Mouse (Mus musculus) CH12.LX (cell line): ENCODE measurements around the gene Ppp1r7. TPM values are rescaled to one million over a fixed set of nuclear protein-coding genes. Genes with fewer than 3 reads are reported as not detected.

Experiments used
- DNase-seq: peaks from one replicate; pipeline ENCODE4 v3.0.0-alpha.2; 2013; ENCODE audit errors: extremely low read depth
- H3K27ac ChIP-seq: 2 replicates; pipeline ENCODE4 v1.5.1; 2012; ENCODE audit warnings: low read depth, mild to moderate bottlenecking, control low read depth, moderate library complexity; ENCODE audit not compliant: insufficient read depth
- H3K27me3 ChIP-seq: replicated peaks from 2 replicates; pipeline ENCODE3; 2012; ENCODE audit warnings: inconsistent platforms
- H3K36me3 ChIP-seq, 2 experiments: replicated peaks in 1 of 2; 2 replicates each; pipeline versions ENCODE3 to v1.6.1; 2012; ENCODE audit warnings: inconsistent platforms in 1 of 2, low read length in 1 of 2, mild to moderate bottlenecking in 1 of 2, mixed read lengths in 1 of 2, moderate library complexity in 1 of 2; ENCODE audit not compliant: control insufficient read depth in 1 of 2, insufficient read depth in 1 of 2
- H3K4me1 ChIP-seq, 2 experiments: 2 replicates each; pipeline ENCODE4 v1.6.1; 2012; ENCODE audit warnings: inconsistent platforms in 1 of 2, moderate library complexity in 1 of 2; ENCODE audit not compliant: insufficient read depth in 2 of 2, control insufficient read depth in 1 of 2
- H3K4me2 ChIP-seq: 2 replicates; pipeline ENCODE4 v1.6.1; 2012; ENCODE audit warnings: low read depth, mild to moderate bottlenecking, control low read depth; ENCODE audit not compliant: poor library complexity, insufficient read depth, severe bottlenecking
- H3K4me3 ChIP-seq, 3 experiments: fragments of 150-350 bp in 1 of 3; sonication (generic) in 1 of 3; replicated peaks in 1 of 3; 2 replicates each; pipeline versions ENCODE3 to v1.5.1; 2011 to 2012; ENCODE audit warnings: low read depth in 2 of 3, low read length in 2 of 3, mild to moderate bottlenecking in 2 of 3, moderate library complexity in 2 of 3, control low read depth in 1 of 3, improper control_type of control experiment in 1 of 3, inconsistent platforms in 1 of 3, mixed read lengths in 1 of 3; ENCODE audit not compliant: poor library complexity in 1 of 3
- H3K79me2 ChIP-seq: replicated peaks from 2 replicates; pipeline ENCODE4 v1.6.1; 2012; ENCODE audit warnings: mild to moderate bottlenecking, moderate library complexity; ENCODE audit not compliant: control insufficient read depth, poor library complexity, insufficient read depth, severe bottlenecking; ENCODE audit errors: extremely low read depth
- H3K9ac ChIP-seq: 2 replicates; pipeline ENCODE4 v1.6.1; 2012; ENCODE audit warnings: low read depth, mild to moderate bottlenecking, control low read depth, moderate library complexity; ENCODE audit not compliant: insufficient read depth
- H3K9me3 ChIP-seq: replicated peaks from 2 replicates; pipeline ENCODE3; 2012; ENCODE audit warnings: low read length, inconsistent platforms, mixed read lengths
- BHLHE40 ChIP-seq: IDR thresholded peaks from 2 replicates; pipeline ENCODE4 v1.6.1; 2011; ENCODE audit warnings: mild to moderate bottlenecking, low read depth, low read length, improper control_type of control experiment
- ELF1 ChIP-seq: IDR thresholded peaks from 2 replicates; pipeline ENCODE4 v1.6.1; 2014; ENCODE audit warnings: low read depth, mild to moderate bottlenecking, inconsistent platforms, low read length, improper control_type of control experiment
- EP300 ChIP-seq: IDR thresholded peaks from 2 replicates; pipeline ENCODE4 v1.6.1; 2011; ENCODE audit warnings: low read length, improper control_type of control experiment
- HCFC1 ChIP-seq: IDR thresholded peaks from 2 replicates; pipeline ENCODE4 v1.6.1; 2012; ENCODE audit warnings: low read depth, mild to moderate bottlenecking, inconsistent platforms, low read length, improper control_type of control experiment
- IRF4 ChIP-seq: IDR thresholded peaks from 2 replicates; pipeline ENCODE4 v1.6.1; 2014; ENCODE audit warnings: low read depth, mild to moderate bottlenecking, inconsistent platforms, low read length, improper control_type of control experiment
- JUN ChIP-seq: IDR thresholded peaks from 2 replicates; pipeline ENCODE4 v1.6.1; 2011; ENCODE audit warnings: low read depth, mild to moderate bottlenecking, low read length, improper control_type of control experiment, moderate library complexity; ENCODE audit not compliant: insufficient read depth
- JUND ChIP-seq: conservative IDR thresholded peaks from 2 replicates; pipeline ENCODE4 v1.6.1; 2011; ENCODE audit warnings: low read depth, low read length, improper control_type of control experiment
- KAT2A ChIP-seq: IDR thresholded peaks from 2 replicates; pipeline ENCODE4 v1.6.1; 2012; ENCODE audit warnings: low read length, improper control_type of control experiment, inconsistent platforms; ENCODE audit not compliant: insufficient replicate concordance
- MAX ChIP-seq: IDR thresholded peaks from 2 replicates; pipeline ENCODE4 v1.6.1; 2011; ENCODE audit warnings: low read length, improper control_type of control experiment
- MXI1 ChIP-seq: IDR thresholded peaks from 2 replicates; pipeline ENCODE4 v1.6.1; 2011; ENCODE audit warnings: mild to moderate bottlenecking, low read depth, low read length, improper control_type of control experiment
- MYC ChIP-seq: IDR thresholded peaks from 2 replicates; pipeline ENCODE4 v1.6.1; 2011; ENCODE audit warnings: low read depth, mild to moderate bottlenecking, improper control_type of control experiment, low read length
- NELFE ChIP-seq: IDR thresholded peaks from 2 replicates; pipeline ENCODE4 v1.6.1; 2011; ENCODE audit warnings: low read depth, low read length, improper control_type of control experiment
- NRF1 ChIP-seq: IDR thresholded peaks from 2 replicates; pipeline ENCODE4 v1.6.1; 2014; ENCODE audit warnings: low read depth, mild to moderate bottlenecking, inconsistent platforms, low read length, improper control_type of control experiment, moderate library complexity
- PAX5 ChIP-seq: IDR thresholded peaks from 2 replicates; pipeline ENCODE4 v1.6.1; 2012; ENCODE audit warnings: low read length, inconsistent platforms, mixed read lengths
- POLR2A ChIP-seq: IDR thresholded peaks from 2 replicates; pipeline ENCODE4 v1.6.1; 2011; ENCODE audit warnings: low read depth, mild to moderate bottlenecking, improper control_type of control experiment, low read length
- POLR2AphosphoS2 ChIP-seq: IDR thresholded peaks from 2 replicates; pipeline ENCODE4 v1.6.1; 2011; ENCODE audit warnings: low read depth, low read length, improper control_type of control experiment
- SIN3A ChIP-seq: IDR thresholded peaks from 2 replicates; pipeline ENCODE4 v1.6.1; 2012; ENCODE audit warnings: low read length, improper control_type of control experiment, inconsistent platforms
- SMC3 ChIP-seq: IDR thresholded peaks from 2 replicates; pipeline ENCODE4 v1.6.1; 2011; ENCODE audit warnings: low read depth, low read length, improper control_type of control experiment
- TBP ChIP-seq: conservative IDR thresholded peaks from 2 replicates; pipeline ENCODE4 v1.6.1; 2011; ENCODE audit warnings: low read depth, low read length, improper control_type of control experiment
- TCF12 ChIP-seq: IDR thresholded peaks from 2 replicates; pipeline ENCODE4 v1.6.1; 2014; ENCODE audit warnings: low read depth, mild to moderate bottlenecking, inconsistent platforms, low read length, improper control_type of control experiment
- UBTF ChIP-seq: IDR thresholded peaks from 2 replicates; pipeline ENCODE4 v1.6.1; 2012; ENCODE audit warnings: low read depth, mild to moderate bottlenecking, inconsistent platforms, low read length, improper control_type of control experiment, moderate library complexity
- ZC3H11A ChIP-seq: IDR thresholded peaks from 2 replicates; pipeline ENCODE4 v1.6.1; 2012; ENCODE audit warnings: low read depth, mild to moderate bottlenecking, inconsistent platforms, low read length, improper control_type of control experiment
- ZKSCAN1 ChIP-seq: IDR thresholded peaks from 2 replicates; pipeline ENCODE4 v1.6.1; 2012; ENCODE audit warnings: low read depth, inconsistent platforms, low read length, improper control_type of control experiment, borderline replicate concordance
- ZNF384 ChIP-seq: IDR thresholded peaks from 2 replicates; pipeline ENCODE4 v1.6.1; 2012; ENCODE audit warnings: low read depth, low read length, improper control_type of control experiment, inconsistent platforms
- dilution Hi-C: fragments of 300-500 bp; cut with MboI; formaldehyde crosslinking; loops from 2 replicates; pipeline ENCODE4 v1.14.3; 2020; ENCODE audit warnings: low sequenced_read_pairs; ENCODE audit not compliant: extremely low pct_unique_long_range_greater_than_20kb, extremely low pct_ligation_motif_present
- in situ Hi-C: fragments of 300-500 bp; cut with MboI; formaldehyde crosslinking; loops from 3 replicates; pipeline ENCODE4 v1.14.3; 2019; ENCODE audit warnings: low sequenced_read_pairs, low pct_ligation_motif_present, low pct_unique_long_range_greater_than_20kb, mixed read lengths
- polyA plus RNA-seq: library from polyadenylated mRNA; unstranded; fragments of >175 nt; gene quantifications from 2 replicates; pipeline ENCODE4 v1.2.1, GENCODE M21; 2012; ENCODE audit warnings: low read depth; ENCODE audit not compliant: insufficient read length
- total RNA-seq, 2 experiments: library from RNA; depleted of rRNA; stranded (reverse); fragments of 300-350 nt in 1 of 2; fragments of >200 nt in 1 of 2; gene quantifications; 2 replicates each; pipeline ENCODE4 v1.2.3; 2012 to 2014

Gene Ppp1r7
- total and polyA plus RNA-seq, 3 experiments, result 13.6 to 62.6 (median 17.3) TPM

GRCm38 (mm10) chr1:93305581-93306337 is 36.9 kb upstream of the Ppp1r7 start, which contains the start of gene Mterf4:
Gene Mterf4 (minus strand): TSS chr1:93305915.
- TF ChIP-seq UBTF (no peak), MXI1 (peak; percentile 71; the same call in 1 of the 2 replicates), JUND (no peak), NELFE (peak; percentile 80), MAX (peak; percentile 43; the same call in 1 of the 2 replicates), ZKSCAN1 (no peak), EP300 (no peak), NRF1 (no peak), JUN (no peak), MYC (peak; percentile 59; the same call in 1 of the 2 replicates), IRF4 (peak; percentile 82), SMC3 (no peak), BHLHE40 (peak; percentile 95), ZNF384 (no peak), TCF12 (peak; percentile 87), PAX5 (no peak), POLR2AphosphoS2 (no peak; the same call in 1 of the 2 replicates), ZC3H11A (no peak), TBP (peak; percentile 83), HCFC1 (peak; percentile 93), SIN3A (peak; percentile 87; the same call in 1 of the 2 replicates), KAT2A (peak; percentile 73; the same call in 1 of the 2 replicates), POLR2A (peak; percentile 82), ELF1 (peak; percentile 82)
- H3K79me2 ChIP-seq, result peaks cover 4% of the 10 kb centered on the region
- H3K27ac ChIP-seq, result no peak within 1 kb of the TSS
- in situ Hi-C loops (no loop called here), dilution Hi-C loops (no loop called here)
- H3K4me2 ChIP-seq, result peak within 1 kb of the TSS; percentile 77
- DNase-seq, result peak; percentile 86
- no peaks in the 10 kb centered on the region for H3K9me3 ChIP-seq
- H3K27me3 ChIP-seq, result no peaks in the 10 kb centered on the region
- H3K4me3 ChIP-seq, result peak within 1 kb of the TSS; percentile 76 to 99 (median 86)
- H3K4me1 ChIP-seq, result peaks cover 3 to 18% of the 10 kb centered on the region in 2 experiments; a peak in 2 of 4 replicates
- peaks cover 28 to 61% of the 10 kb centered on the region in 2 experiments for H3K36me3 ChIP-seq
- peak within 1 kb of the TSS; percentile 87 for H3K9ac ChIP-seq
